Mouse (Mus musculus) central nervous system, embryonic 18 days (tissue): ENCODE measurements around the gene Vpreb2. TPM values are rescaled to one million over a fixed set of nuclear protein-coding genes. Genes with fewer than 3 reads are reported as not detected.

Experiments
- polyA plus RNA-seq: library from polyadenylated mRNA; depleted of rRNA; stranded (reverse); fragments of >200 nt; gene quantifications from 2 replicates; pipeline ENCODE4 v1.2.3, GENCODE M21; 2012; rRNA removed

Gene Vpreb2
- polyA plus RNA-seq: not detected in 2 replicates

DNA sequence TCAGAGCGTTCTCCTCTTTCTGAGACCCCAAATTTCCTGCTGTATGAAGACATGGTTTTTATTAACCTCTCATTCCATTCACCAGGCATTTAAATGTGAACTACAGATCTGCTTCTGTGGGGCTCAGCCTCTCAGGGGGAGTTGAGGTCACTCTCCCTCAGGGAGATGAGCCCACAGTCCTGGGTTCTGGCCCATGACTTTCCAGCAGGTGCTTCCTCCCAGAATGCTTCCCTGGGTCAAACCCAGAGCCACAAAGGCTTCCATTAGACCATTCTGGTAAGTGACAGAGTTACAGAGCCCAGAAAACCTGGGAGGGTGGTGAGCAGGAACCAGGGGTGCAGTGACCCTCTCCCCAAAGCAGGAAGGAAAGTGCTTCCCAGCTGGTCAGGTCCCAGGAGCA, at the start of gene Vpreb2:
Vpreb2 (plus strand) TSS at position 301 of the 400 bp plus-strand sequence.

Other genes with a start within 250 kb of the Vpreb2 start
- 47.0 and 59.7 TPM in 2 replicates for gene Med15, start 247.5 kb upstream of the Vpreb2 start, polyA plus RNA-seq
- gene Klhl22, start 220.8 kb upstream of the Vpreb2 start, polyA plus RNA-seq: 114 and 117 TPM in 2 replicates
- 6.4 and 9.0 TPM in 2 replicates for gene Scarf2, start 183.1 kb upstream of the Vpreb2 start, polyA plus RNA-seq
- 6.2 and 6.7 TPM in 2 replicates for gene B830017H08Rik, start 147.3 kb upstream of the Vpreb2 start, polyA plus RNA-seq
- gene Car15, start 142.1 kb upstream of the Vpreb2 start, polyA plus RNA-seq: 12.7 TPM in 2 replicates
- gene Gm20518, start 88.8 kb upstream of the Vpreb2 start, polyA plus RNA-seq: 2.6 and 2.9 TPM in 2 replicates
- 0.03 TPM in 2 replicates for gene Tssk1, start 86.2 kb upstream of the Vpreb2 start, polyA plus RNA-seq
- gene Dgcr2, start 81.9 kb upstream of the Vpreb2 start, polyA plus RNA-seq: 101 and 111 TPM in 2 replicates
- gene Tssk2, start 81.8 kb upstream of the Vpreb2 start, polyA plus RNA-seq: not detected in 2 replicates
- 46.0 and 47.1 TPM in 2 replicates for gene Ess2, start 69.1 kb upstream of the Vpreb2 start, polyA plus RNA-seq
- 0.17 and 0.47 TPM in 2 replicates for gene Gsc2, start 65.4 kb upstream of the Vpreb2 start, polyA plus RNA-seq
- 99.6 and 111 TPM in 2 replicates for gene Slc25a1, start 52.2 kb upstream of the Vpreb2 start, polyA plus RNA-seq
- gene Dgcr6, start 72.4 kb downstream of the Vpreb2 start, polyA plus RNA-seq: 111 and 117 TPM in 2 replicates
- 6.3 and 8.4 TPM in 2 replicates for gene Prodh, start 109.8 kb downstream of the Vpreb2 start, polyA plus RNA-seq
- gene Rtn4r, start 147.2 kb downstream of the Vpreb2 start, polyA plus RNA-seq: 68.5 and 70.7 TPM in 2 replicates
- not detected in 2 replicates for gene Ccdc188, start 237.5 kb downstream of the Vpreb2 start, polyA plus RNA-seq